8 mouse cellular contexts compared by ENCODE assay signal in genomic region chr2:11171754-11172501, GRCm38 (mm10). TPM values are rescaled to one million over a fixed set of nuclear protein-coding genes. Genes with fewer than 3 reads are reported as not detected.
DNase-seq lines count a peak whose midpoint lies in the region.

Gene Prkcq (plus strand): TSS chr2:11172108.

- H3K4me3 ChIP-seq in hindbrain, embryonic 10.5 days = peak within 1 kb of the TSS; percentile 57

- peaks cover 13% of the 10 kb centered on the region for H3K27me3 ChIP-seq in hindbrain, embryonic 10.5 days (ENCODE audit: insufficient read depth, poor library complexity, severe bottlenecking)

- H3K27ac ChIP-seq in hindbrain, embryonic 10.5 days = peak within 1 kb of the TSS; percentile 79

- no peaks in the 10 kb centered on the region for H3K9me3 ChIP-seq in hindbrain, embryonic 10.5 days

- 2% methylated on average over 51 of the region's 51 CpGs for WGBS in hindbrain, embryonic 10.5 days

- peak; percentile 93 for DNase-seq in Muller cell, postnatal 12 days (ENCODE audit: inconsistent ontology term)
- peak; percentile 17 for DNase-seq in cerebellum, adult 8-10 months
- peak; percentile 17 to 48 for DNase-seq in frontal cortex, postnatal 10 days (ENCODE audit: low spot score in 2 of 2)
- peak; percentile 78 for DNase-seq in hindbrain, embryonic 10.5 days (ENCODE audit: low spot score)
- peak; percentile 51 to 68 for DNase-seq in layer of hippocampus, postnatal 10 days (ENCODE audit: low spot score in 2 of 2)
- DNase-seq in lung, postnatal 10 days = peak; percentile 56
- DNase-seq in retina, adult 2 months (ENCODE audit: low read depth, low spot score) = peak; percentile 3
- DNase-seq in thymus, postnatal 36 days = peak; percentile 78 to 80

- no peaks in the 10 kb centered on the region for H3K36me3 ChIP-seq in hindbrain, embryonic 10.5 days

- H3K4me1 ChIP-seq in hindbrain, embryonic 10.5 days (replicated peaks) = peaks cover 25% of the 10 kb centered on the region

RNA-seq across cellular contexts. Expression of gene Prkcq, which starts in this region (rescaled TPM):
- polyA plus RNA-seq in hindbrain, embryonic 10.5 days (2016; fragmentation: Nextera tagmentation; extraction: Ambion mirVana) = 1.9 TPM in 2 replicates
- 10 to 100 TPM; 11.6 to 11.7 TPM for total RNA-seq in layer of hippocampus, postnatal 10 days (2021)

Comparison
In these comparisons a context has a peak if more than half of its experiments do, and no peak if none do; other contexts are left out.
1. Peak in every context shown above with its lines: DNase-seq, H3K4me3 ChIP-seq and H3K27ac ChIP-seq.
2. DNase-seq: peak in every context shown above with its lines; median percentile 93 in Muller cell, postnatal 12 days; 79 in thymus, postnatal 36 days; 78 in hindbrain, embryonic 10.5 days; 60 in layer of hippocampus, postnatal 10 days; 56 in lung, postnatal 10 days; 32 in frontal cortex, postnatal 10 days; 17 in cerebellum, adult 8-10 months; 3 in retina, adult 2 months.